28 mouse cellular contexts compared by ENCODE assay signal in genomic region chr10:94588976-94589375, GRCm38 (mm10).
DNase-seq lines count a peak whose midpoint lies in the region; ATAC-seq and TF ChIP-seq lines count a peak whose summit lies in the region.
"Had no signal": no experiment of that assay in that cellular context is flagged by ENCODE, and none has a peak within 500 bp of the region (broad histone marks: within the 10 kb centered on the region; RNA-seq: fewer than 3 reads in every experiment).

No protein-coding gene starts in this region.

- peaks cover 36% of the 10 kb centered on the region for H3K4me1 ChIP-seq in heart, embryonic 12.5 days (replicated peaks)
- 0 out of 2 replicates have a peak, but pooled peaks cover 4% of the 10 kb centered on the region for H3K4me1 ChIP-seq in stomach, embryonic 16.5 days (ENCODE audit: control insufficient read depth, insufficient read depth, low read length)
- no peaks in the 10 kb centered on the region for H3K4me1 ChIP-seq in stomach, postnatal 0 days (replicated peaks; ENCODE audit: control insufficient read depth, insufficient read depth)
- no peaks in the 10 kb centered on the region for H3K4me1 ChIP-seq in kidney, embryonic 14.5 days (ENCODE audit: control insufficient read depth, insufficient read depth, low read length)

- peak; percentile 86 for DNase-seq in heart, adult 11 months
- no peak for DNase-seq in stomach, postnatal 0 days (ENCODE audit: low spot score)
- peak; percentile 66 for DNase-seq in MN1 (ENCODE audit: low spot score)
- DNase-seq in ZHBTc4 (ENCODE audit: low read depth, low spot score) = peak; percentile 65
- DNase-seq in liver = no peak
- DNase-seq: adrenal gland, adult 2 months; adrenal gland, postnatal 10 days; adrenal gland, postnatal 25 days; B cell, adult 2 months; cerebellum, adult 11 months; cerebellum, adult 18-20 months; cerebellum, adult 8-10 months; cerebellum, adult 9-11 months; cerebellum, postnatal 36 days; embryo, embryonic 11 days had no signal

- no peaks in the 10 kb centered on the region for H3K9me3 ChIP-seq in heart, embryonic 12.5 days (replicated peaks)
- H3K9me3 ChIP-seq in stomach, embryonic 16.5 days (replicated peaks; ENCODE audit: control insufficient read depth, low read length) = no peaks in the 10 kb centered on the region
- no peaks in the 10 kb centered on the region for H3K9me3 ChIP-seq in stomach, postnatal 0 days (ENCODE audit: control insufficient read depth, low read length)
- H3K9me3 ChIP-seq in kidney, embryonic 14.5 days (ENCODE audit: control insufficient read depth, low read length) = no peaks in the 10 kb centered on the region
- H3K9me3 ChIP-seq: embryonic facial prominence, embryonic 13.5 days; embryonic facial prominence, embryonic 15.5 days; forebrain, embryonic 10.5 days; forebrain, embryonic 12.5 days; G1E had no signal

- no peak overlapping the region for H3K4me2 ChIP-seq in heart, embryonic 12.5 days
- H3K4me2 ChIP-seq in stomach, embryonic 16.5 days (ENCODE audit: low read depth, low read length) = no peak overlapping the region
- no peak overlapping the region for H3K4me2 ChIP-seq in stomach, postnatal 0 days (replicated peaks; ENCODE audit: low read depth)
- H3K4me2 ChIP-seq in kidney, embryonic 14.5 days (replicated peaks; ENCODE audit: low read depth, low read length) = no peak overlapping the region
- H3K4me2 ChIP-seq: embryonic facial prominence, embryonic 13.5 days; embryonic facial prominence, embryonic 15.5 days; forebrain, embryonic 12.5 days had no signal

- peaks cover 6% of the 10 kb centered on the region; the same call in 1 of the 2 replicates for H3K36me3 ChIP-seq in heart, embryonic 12.5 days
- no peaks in the 10 kb centered on the region for H3K36me3 ChIP-seq in stomach, embryonic 16.5 days (ENCODE audit: control insufficient read depth, insufficient read depth, low read length)
- 0 out of 2 replicates have a peak, but pooled peaks cover 4% of the 10 kb centered on the region for H3K36me3 ChIP-seq in stomach, postnatal 0 days (ENCODE audit: control insufficient read depth, insufficient read depth, low read length)
- H3K36me3 ChIP-seq in kidney, embryonic 14.5 days (ENCODE audit: control insufficient read depth, insufficient read depth, low read length) = no peaks in the 10 kb centered on the region; the same call in 1 of the 2 replicates
- H3K36me3 ChIP-seq: embryonic facial prominence, embryonic 13.5 days; embryonic facial prominence, embryonic 15.5 days; forebrain, embryonic 10.5 days; forebrain, embryonic 12.5 days had no signal

- no peak overlapping the region for H3K9ac ChIP-seq in heart, embryonic 12.5 days
- H3K9ac ChIP-seq in stomach, embryonic 16.5 days (ENCODE audit: low read length) = no peak overlapping the region
- no peak overlapping the region for H3K9ac ChIP-seq in stomach, postnatal 0 days (ENCODE audit: low read length)
- no peak overlapping the region for H3K9ac ChIP-seq in kidney, embryonic 14.5 days (ENCODE audit: low read depth, low read length)
- H3K9ac ChIP-seq: embryonic facial prominence, embryonic 13.5 days; embryonic facial prominence, embryonic 15.5 days; forebrain, embryonic 12.5 days had no signal

- WGBS in heart, embryonic 12.5 days = 46% methylated on average over 5 of the region's 5 CpGs
- 74% methylated on average over 5 of the region's 5 CpGs for WGBS in stomach, embryonic 16.5 days
- WGBS in stomach, postnatal 0 days = 60% methylated on average over 5 of the region's 5 CpGs
- WGBS in kidney, embryonic 14.5 days = 89% methylated on average over 5 of the region's 5 CpGs

- no peak for TF ChIP-seq EP300 in stomach, postnatal 0 days (optimal IDR thresholded peaks at IDR 0.05)

- no peaks in the 10 kb centered on the region for H3K27me3 ChIP-seq in heart, embryonic 12.5 days (replicated peaks)
- H3K27me3 ChIP-seq in stomach, embryonic 16.5 days (ENCODE audit: control insufficient read depth, insufficient read depth, low read length) = no peaks in the 10 kb centered on the region
- H3K27me3 ChIP-seq in stomach, postnatal 0 days (ENCODE audit: control insufficient read depth, insufficient read depth, low read length) = no peaks in the 10 kb centered on the region
- no peaks in the 10 kb centered on the region for H3K27me3 ChIP-seq in kidney, embryonic 14.5 days (ENCODE audit: control insufficient read depth, insufficient read depth, low read length)
- H3K27me3 ChIP-seq: CH12.LX; embryonic facial prominence, embryonic 13.5 days; embryonic facial prominence, embryonic 15.5 days; forebrain, embryonic 12.5 days had no signal

- no peak overlapping the region for H3K27ac ChIP-seq in heart, embryonic 12.5 days (ENCODE audit: poor library complexity, severe bottlenecking)
- no peak overlapping the region for H3K27ac ChIP-seq in stomach, embryonic 16.5 days (ENCODE audit: low read length)
- H3K27ac ChIP-seq in stomach, postnatal 0 days (replicated peaks) = no peak overlapping the region
- H3K27ac ChIP-seq in kidney, embryonic 14.5 days (ENCODE audit: low read depth, low read length) = no peak overlapping the region
- H3K27ac ChIP-seq: embryonic facial prominence, embryonic 13.5 days; embryonic facial prominence, embryonic 15.5 days; forebrain, embryonic 10.5 days; forebrain, embryonic 12.5 days had no signal

- H3K4me3 ChIP-seq in heart, embryonic 12.5 days = no peak overlapping the region
- H3K4me3 ChIP-seq in stomach, embryonic 16.5 days (replicated peaks; ENCODE audit: low read length) = no peak overlapping the region
- no peak overlapping the region for H3K4me3 ChIP-seq in stomach, postnatal 0 days (ENCODE audit: low read depth, low read length)
- H3K4me3 ChIP-seq in kidney, embryonic 14.5 days (ENCODE audit: low read length) = no peak overlapping the region
- H3K4me3 ChIP-seq: embryonic facial prominence, embryonic 13.5 days; embryonic facial prominence, embryonic 15.5 days; erythroblast, embryonic 14.5 days; forebrain, embryonic 10.5 days; forebrain, embryonic 12.5 days had no signal

- no peak for ATAC-seq in heart, embryonic 12.5 days (ENCODE audit: insufficient number of reproducible peaks, low FRiP score)
- ATAC-seq in stomach, embryonic 16.5 days (ENCODE audit: insufficient read depth, low FRiP score) = peak; percentile 33; the same call in 1 of the 2 replicates
- ATAC-seq in stomach, postnatal 0 days (ENCODE audit: low FRiP score, low TSS enrichment) = no peak
- ATAC-seq in kidney, embryonic 14.5 days (ENCODE audit: low FRiP score, low TSS enrichment) = no peak
- ATAC-seq: CD4-positive, CD25-positive, alpha-beta regulatory T cell, adult 4 months; forebrain, embryonic 14.5 days; forebrain, embryonic 16.5 days had no signal

- TF ChIP-seq CTCF in stomach, postnatal 0 days (IDR thresholded peaks at IDR 0.05; ENCODE audit: low read depth) = no peak

Comparison
In these comparisons a context has a peak if more than half of its experiments do, and no peak if none do; other contexts are left out.
1. DNase-seq: peak in heart, adult 11 months (single experiment), MN1 (single experiment) and ZHBTc4 (single experiment); none in stomach, postnatal 0 days (single experiment) and liver (single experiment).